Mouse (Mus musculus) 3134 (cell line): Measurements from ENCODE around the gene Id1.

ENCODE experiments used
- DNase-seq: peaks from one replicate; pipeline ENCODE4 v3.0.0-alpha.2; 2011; ENCODE audit warnings: low spot score; ENCODE audit not compliant: insufficient read length; ENCODE audit errors: extremely low read depth

Gene Id1

DNA sequence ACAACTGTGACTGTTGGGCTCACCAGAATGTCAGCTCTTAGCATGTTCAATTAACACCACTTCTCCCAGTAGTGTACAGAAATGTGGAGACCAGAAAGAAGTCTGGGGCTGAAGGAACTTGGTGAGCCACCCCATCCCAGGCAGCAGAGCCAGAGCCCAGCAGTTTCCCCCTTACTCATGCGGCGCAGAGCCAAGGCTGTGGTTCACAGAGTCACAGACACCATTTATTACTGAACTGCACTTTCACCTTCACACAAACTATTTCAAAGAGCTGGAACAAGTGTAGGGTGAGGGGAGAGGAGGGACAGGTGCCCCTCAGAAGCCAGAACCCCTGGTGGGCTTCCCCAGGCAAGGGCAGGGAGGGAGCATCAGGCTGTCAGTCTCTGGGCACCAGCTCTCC lies 44.4 kb downstream of the Id1 start:
- DNase-seq, result peak; percentile 72

DNA sequence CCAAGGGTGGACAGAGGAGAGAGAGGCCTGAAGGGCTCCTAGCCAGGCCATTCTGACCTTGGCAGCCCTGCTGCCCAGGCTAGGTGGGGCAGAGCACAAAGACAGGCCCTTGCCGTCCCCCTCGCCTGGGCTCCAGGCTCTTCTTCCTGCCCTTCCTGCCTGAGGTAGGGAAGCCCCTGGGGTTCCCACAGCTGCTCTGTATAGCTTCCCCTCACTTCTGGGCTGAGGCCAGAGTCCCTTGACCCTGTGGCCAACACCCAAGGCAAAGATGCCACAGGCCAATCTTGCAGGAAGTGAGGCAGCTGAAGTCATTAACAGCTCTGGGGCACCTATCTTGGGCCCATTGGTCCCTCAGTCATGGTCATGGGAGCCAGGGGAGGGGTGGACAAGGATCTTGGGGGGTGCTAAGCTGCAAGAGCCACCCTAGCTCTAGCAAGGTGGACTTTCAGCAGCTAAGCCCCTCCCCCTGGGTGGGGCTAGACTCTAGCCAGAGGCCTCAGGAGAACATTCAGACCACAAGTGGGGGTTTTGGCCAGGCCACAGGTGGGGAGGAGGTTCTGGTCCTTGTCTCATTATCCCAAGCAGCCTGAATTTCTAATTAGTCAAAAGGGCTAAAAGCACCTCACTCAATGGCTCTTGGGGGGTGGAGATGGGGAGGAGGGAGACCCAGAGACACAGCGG lies 45.1 kb downstream of the Id1 start:
- DNase-seq, result peak; percentile 71

DNA sequence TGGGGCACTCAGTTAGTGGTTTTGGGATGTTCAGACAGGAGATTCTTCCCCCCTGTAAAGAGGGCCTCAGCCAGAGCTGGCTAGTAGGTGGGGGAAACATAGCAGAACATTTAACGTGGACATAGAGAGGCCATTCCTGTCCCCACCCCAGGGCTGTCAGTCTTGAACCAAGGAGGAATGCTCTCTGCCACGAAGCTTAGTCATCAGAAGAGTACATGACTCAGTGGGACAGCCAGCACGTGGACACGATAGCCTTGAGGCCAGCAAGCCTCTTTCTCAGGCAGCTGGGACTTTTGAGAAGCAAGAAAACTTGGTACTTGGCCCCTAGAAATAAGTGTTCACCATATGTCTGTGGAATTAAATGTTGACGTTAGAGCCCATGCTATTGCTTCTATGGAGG lies 46.6 kb downstream of the Id1 start:
- peak; percentile 61 for DNase-seq

GRCm38 (mm10) chr2:152783241-152783640 lies 47.2 kb downstream of the Id1 start:
- no peak for DNase-seq

DNA sequence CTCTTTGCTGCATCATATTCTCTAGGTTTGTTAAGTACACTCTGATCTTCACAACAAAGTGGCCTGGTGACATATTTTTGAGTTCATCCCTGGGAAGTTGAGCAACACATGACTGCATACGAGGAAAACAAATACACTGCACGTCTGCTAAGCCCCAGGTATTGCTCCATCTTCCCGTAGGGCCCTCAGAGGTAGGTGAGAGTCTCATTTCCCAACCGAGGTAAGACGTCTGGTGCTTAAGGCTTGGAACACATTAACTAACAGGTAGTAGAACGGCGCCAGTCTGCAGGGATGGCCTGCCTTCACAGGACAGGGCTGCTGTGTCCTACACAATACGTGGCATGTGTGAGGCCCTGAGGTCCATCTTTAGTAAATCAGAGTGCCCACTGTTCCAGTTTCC lies 48.6 kb downstream of the Id1 start:
- DNase-seq, result no peak

GRCm38 (mm10) chr2:152785446-152786350 lies 49.6 kb downstream of the Id1 start:
- peak; percentile 71 for DNase-seq
